Mouse (Mus musculus) forebrain, embryonic 11.5 days (tissue): ENCODE measurements at regions not wholly inside any gene's neighbourhood (a gene's known extent, or its start where the extent isn't known, plus 50 kb on each side); places are given as distances from the start of the nearest gene placed in this dataset.

ENCODE experiments used
- ATAC-seq: fragments of 200-750 bp; cut with Nextera tagmentation; replicated peaks from 2 replicates; pipeline ENCODE4 v1.8.0; 2017; ENCODE audit warnings: moderate TSS enrichment; ENCODE audit not compliant: low FRiP score
- DNase-seq: peaks from one replicate; pipeline ENCODE4 v3.0.0-alpha.2; 2017; ENCODE audit warnings: low spot score
- H3K27ac ChIP-seq: fragments of 300-500 bp; sonication (generic); 2 replicates; pipeline ENCODE4 v1.5.1; 2014; ENCODE audit warnings: low read depth, low read length
- H3K27me3 ChIP-seq: fragments of 300-500 bp; sonication (generic); 2 replicates; pipeline ENCODE4 v1.6.1; 2014; ENCODE audit warnings: mild to moderate bottlenecking, low read length, mixed read lengths; ENCODE audit not compliant: control insufficient read depth, insufficient read depth
- H3K36me3 ChIP-seq: fragments of 300-500 bp; sonication (generic); 2 replicates; pipeline ENCODE4 v1.6.1; 2014; ENCODE audit warnings: mild to moderate bottlenecking, low read length, moderate library complexity, mixed read lengths; ENCODE audit not compliant: control insufficient read depth, insufficient read depth
- H3K4me1 ChIP-seq: fragments of 300-500 bp; sonication (generic); replicated peaks from 2 replicates; pipeline ENCODE4 v1.6.1; 2014; ENCODE audit warnings: low read length, mixed read lengths; ENCODE audit not compliant: control insufficient read depth, insufficient read depth
- H3K4me2 ChIP-seq: fragments of 300-500 bp; sonication (generic); 2 replicates; pipeline ENCODE4 v1.6.1; 2014; ENCODE audit warnings: low read depth, mild to moderate bottlenecking, low read length, moderate library complexity, mixed read lengths; ENCODE audit not compliant: severe bottlenecking
- H3K4me3 ChIP-seq: fragments of 300-500 bp; sonication (generic); 2 replicates; pipeline ENCODE4 v1.5.1; 2014; ENCODE audit warnings: low read depth, low read length
- H3K9ac ChIP-seq: fragments of 300-500 bp; sonication (generic); 2 replicates; pipeline ENCODE4 v1.6.1; 2014; ENCODE audit warnings: low read length
- H3K9me3 ChIP-seq: fragments of 300-500 bp; sonication (generic); 2 replicates; pipeline ENCODE4 v1.6.1; 2016; ENCODE audit warnings: low read length, mixed read lengths; ENCODE audit not compliant: control insufficient read depth
- WGBS: fragments of 180-500 bp; shearing (Covaris S2); extraction: QIAGEN DNeasy Blood & Tissue Kit; methylation state at CpG from one replicate; pipeline ENCODE4 v1.1.7; 2014; 5-methylcytosine and 5-hydroxymethylcytosine counted together

DNA sequence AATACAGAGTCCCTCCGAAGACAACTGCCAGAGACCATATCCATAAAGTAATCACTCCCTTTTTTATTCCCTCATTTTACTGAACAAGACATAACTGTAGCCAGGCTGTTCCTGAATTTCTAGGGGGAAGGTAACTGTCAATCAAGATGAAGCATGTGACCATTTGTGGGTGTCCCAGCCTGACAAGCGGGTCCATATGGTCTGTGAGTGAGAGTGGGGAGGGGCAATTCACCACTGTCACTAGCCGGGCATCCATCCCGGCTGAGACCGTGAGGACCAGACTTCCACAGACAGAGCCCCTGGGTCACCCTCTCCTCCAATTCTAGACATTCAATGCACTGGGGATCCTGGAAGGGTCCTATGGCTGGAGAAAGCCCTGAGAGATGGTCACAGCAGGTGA, 54.6 kb downstream of the Gm11733 start:
- H3K4me1 ChIP-seq = peaks cover 20% of the 10 kb centered on the region
- no peaks in the 10 kb centered on the region for H3K9me3 ChIP-seq
- no peak overlapping the region for H3K4me2 ChIP-seq
- H3K4me3 ChIP-seq = no peak overlapping the region
- WGBS = 85% methylated on average over 5 of the region's 5 CpGs
- no peaks in the 10 kb centered on the region for H3K36me3 ChIP-seq
- no peak overlapping the region for H3K27ac ChIP-seq
- ATAC-seq (no peak), DNase-seq (no peak)
- no peaks in the 10 kb centered on the region for H3K27me3 ChIP-seq
- no peak overlapping the region for H3K9ac ChIP-seq

DNA sequence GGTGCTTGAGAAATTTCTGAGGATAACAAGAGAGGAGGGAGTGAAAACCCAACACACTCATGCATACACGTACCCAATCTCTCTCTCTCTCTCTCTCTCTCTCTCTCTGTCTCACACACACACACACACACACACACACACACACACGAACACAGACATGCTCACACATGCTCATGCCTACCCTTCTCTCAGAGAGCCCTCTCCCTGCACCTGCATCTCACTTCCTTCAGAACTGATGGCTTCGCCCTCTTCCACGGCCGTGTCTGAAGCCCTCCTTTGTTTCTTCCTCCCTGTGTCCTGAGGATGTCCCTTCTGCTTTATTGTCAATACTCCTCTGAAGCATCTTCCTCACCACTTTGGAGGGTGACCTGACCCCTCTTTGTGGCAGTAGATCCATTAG, 56.4 kb downstream of the Gm11733 start:
- Histone ChIP-seq H3K9ac (peak overlapping the region; percentile 2; the same call in 1 of the 2 replicates), H3K4me1 (peaks cover 19% of the 10 kb centered on the region), H3K27ac (peak overlapping the region; percentile 75; the same call in 1 of the 2 replicates), H3K4me3 (no peak overlapping the region), H3K4me2 (no peak overlapping the region; the same call in 1 of the 2 replicates), H3K9me3 (no peaks in the 10 kb centered on the region), H3K27me3 (no peaks in the 10 kb centered on the region), H3K36me3 (no peaks in the 10 kb centered on the region)
- ATAC-seq = 0 out of 2 replicates have a peak, but pooled peaks have one; percentile 4
- WGBS = 32% methylated on average over 5 of the region's 5 CpGs
- no peak for DNase-seq

DNA sequence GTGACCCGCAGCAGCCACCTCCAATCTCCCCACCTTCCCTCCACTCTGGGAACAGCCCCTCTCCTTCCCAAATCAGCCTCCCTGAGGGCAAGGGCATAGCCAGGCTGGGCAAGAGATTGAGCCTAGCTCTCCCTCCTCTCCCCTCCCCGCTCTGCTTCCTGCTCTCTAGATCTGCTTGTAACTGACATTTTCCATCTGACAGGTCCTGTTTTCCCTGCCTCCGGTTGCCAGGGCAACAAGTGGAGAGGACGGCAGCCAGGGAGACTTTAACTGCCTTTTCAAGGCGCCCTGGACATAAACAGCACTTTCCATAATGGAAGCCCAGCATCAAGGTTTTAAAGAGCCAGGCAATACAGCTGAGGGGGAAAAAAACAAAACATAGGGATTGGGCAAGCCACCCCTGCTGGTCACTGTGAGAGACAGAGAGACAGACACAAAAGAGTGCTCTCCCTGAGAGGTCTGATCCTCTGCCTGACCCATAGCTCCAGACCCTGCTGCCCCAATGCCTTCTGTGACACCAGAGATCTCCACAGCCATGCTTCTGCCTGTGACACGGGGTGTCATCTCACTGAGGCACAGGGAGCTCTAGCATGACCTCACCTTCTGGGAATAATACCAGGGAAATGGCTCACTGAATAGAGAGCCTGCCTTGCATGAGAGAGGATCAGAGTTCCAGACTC, 57.2 kb downstream of the Gm11733 start:
- peak overlapping the region; percentile 15; the same call in 1 of the 2 replicates for H3K4me2 ChIP-seq
- no peak overlapping the region for H3K4me3 ChIP-seq
- H3K4me1 ChIP-seq = peaks cover 19% of the 10 kb centered on the region
- no peaks in the 10 kb centered on the region for H3K36me3 ChIP-seq
- ATAC-seq = peak; percentile 85
- H3K9ac ChIP-seq = peak overlapping the region; percentile 2; the same call in 1 of the 2 replicates
- no peaks in the 10 kb centered on the region for H3K27me3 ChIP-seq
- WGBS = 8% methylated on average over 6 of the region's 6 CpGs
- DNase-seq = peak; percentile 71
- no peaks in the 10 kb centered on the region for H3K9me3 ChIP-seq
- H3K27ac ChIP-seq = peak overlapping the region; percentile 75

DNA sequence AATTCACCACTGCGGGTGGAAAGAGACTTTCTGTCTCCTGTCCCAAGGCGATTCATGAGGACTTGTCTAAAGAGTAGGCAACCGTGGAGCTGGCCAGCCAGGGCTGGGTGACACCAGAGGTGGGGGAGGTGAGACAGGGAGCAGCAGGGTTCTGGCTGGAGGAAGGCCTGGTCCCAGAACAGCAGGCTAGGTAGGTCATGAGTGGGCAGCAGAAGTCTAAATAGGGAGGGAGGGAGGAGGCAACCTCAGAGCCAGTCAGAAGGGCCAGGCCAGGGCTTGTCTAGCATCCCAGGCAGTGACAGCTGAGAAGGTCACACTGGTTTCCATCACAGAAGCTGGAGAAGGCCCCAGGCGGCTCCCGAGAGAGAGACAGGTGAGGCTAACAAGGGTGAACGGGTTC, 59.0 kb downstream of the Gm11733 start:
- Histone ChIP-seq H3K9me3 (no peaks in the 10 kb centered on the region), H3K36me3 (no peaks in the 10 kb centered on the region), H3K4me1 (peaks cover 19% of the 10 kb centered on the region), H3K27me3 (no peaks in the 10 kb centered on the region), H3K27ac (no peak overlapping the region), H3K9ac (no peak overlapping the region), H3K4me2 (no peak overlapping the region), H3K4me3 (no peak overlapping the region)
- DNase-seq (no peak), ATAC-seq (no peak)
- 31% methylated on average over 6 of the region's 6 CpGs for WGBS

DNA sequence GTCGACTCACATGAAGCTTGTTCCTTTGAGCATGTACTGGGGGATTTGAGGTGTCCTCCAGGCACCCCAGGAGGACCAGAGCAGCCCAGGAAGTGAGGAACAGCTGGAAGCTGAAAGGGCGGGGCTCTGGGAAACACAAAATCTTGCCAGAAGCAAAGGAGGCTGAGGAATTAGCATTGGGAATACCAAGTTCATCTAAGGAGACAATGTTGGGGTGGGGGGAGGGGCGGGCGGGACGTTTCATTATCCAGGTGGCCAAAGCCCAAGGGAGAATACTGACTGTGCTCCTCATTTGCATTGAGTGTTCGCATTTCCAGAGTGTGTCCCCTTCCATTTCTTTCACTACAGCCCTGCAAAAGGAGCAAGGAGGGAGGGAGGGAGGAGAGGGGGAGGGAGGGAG, 60.3 kb downstream of the Gm11733 start:
- Histone ChIP-seq H3K4me1 (peaks cover 19% of the 10 kb centered on the region), H3K27ac (no peak overlapping the region), H3K9me3 (no peaks in the 10 kb centered on the region), H3K27me3 (no peaks in the 10 kb centered on the region), H3K9ac (no peak overlapping the region), H3K4me2 (no peak overlapping the region), H3K36me3 (no peaks in the 10 kb centered on the region), H3K4me3 (no peak overlapping the region)
- WGBS = 48% methylated on average over 5 of the region's 6 CpGs
- ATAC-seq (no peak), DNase-seq (no peak)

DNA sequence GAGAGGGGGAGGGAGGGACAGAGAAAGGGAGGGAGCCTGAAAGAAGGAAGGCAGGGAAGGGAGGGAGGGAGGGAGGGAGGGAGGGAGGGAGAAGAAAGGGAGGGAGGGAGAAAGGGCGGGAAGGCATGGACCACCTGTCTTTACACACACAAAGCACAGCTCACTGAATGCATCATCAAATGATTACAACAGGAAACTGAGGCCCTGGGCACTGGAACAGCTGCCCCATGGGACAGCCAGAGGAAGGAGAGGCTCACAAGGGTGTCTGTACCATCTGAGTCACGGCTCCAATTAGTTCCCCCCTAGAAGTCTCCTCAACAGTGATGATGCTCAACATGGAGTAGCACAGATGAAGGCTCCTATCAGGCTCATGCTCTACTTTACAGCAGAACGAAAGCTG, 60.8 kb downstream of the Gm11733 start:
- ATAC-seq (no peak), DNase-seq (no peak)
- Histone ChIP-seq H3K36me3 (no peaks in the 10 kb centered on the region), H3K4me2 (no peak overlapping the region), H3K9ac (no peak overlapping the region), H3K4me3 (no peak overlapping the region), H3K27me3 (no peaks in the 10 kb centered on the region), H3K4me1 (peaks cover 19% of the 10 kb centered on the region), H3K9me3 (no peaks in the 10 kb centered on the region), H3K27ac (no peak overlapping the region)
- 71% methylated on average over 3 of the region's 3 CpGs for WGBS

DNA sequence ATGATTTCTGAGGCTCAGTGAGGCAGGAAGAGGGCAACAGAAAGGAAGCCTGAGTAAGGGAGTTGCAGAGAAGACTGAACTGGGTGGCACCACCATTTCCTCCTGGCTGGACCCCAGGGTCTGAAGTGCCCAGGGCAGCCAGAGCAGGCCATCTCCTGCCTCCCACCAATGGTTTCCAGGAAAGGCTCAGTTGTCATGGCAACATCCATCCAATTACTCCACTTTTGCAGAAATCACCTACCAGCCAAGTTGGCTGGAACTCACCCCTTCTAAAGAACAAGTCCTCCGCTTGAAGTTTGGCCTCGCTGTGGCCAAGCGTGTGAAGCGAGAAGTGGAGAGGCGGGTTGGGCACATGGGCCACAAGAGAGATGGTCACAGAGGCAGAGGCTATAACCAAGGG, 67.8 kb downstream of the Gm11733 start:
- Histone ChIP-seq H3K4me2 (no peak overlapping the region), H3K9me3 (no peaks in the 10 kb centered on the region), H3K36me3 (no peaks in the 10 kb centered on the region), H3K27ac (no peak overlapping the region), H3K4me3 (no peak overlapping the region), H3K9ac (no peak overlapping the region), H3K4me1 (no peaks in the 10 kb centered on the region), H3K27me3 (no peaks in the 10 kb centered on the region)
- ATAC-seq = no peak
- 91% methylated on average over 5 of the region's 5 CpGs for WGBS
- DNase-seq = no peak

DNA sequence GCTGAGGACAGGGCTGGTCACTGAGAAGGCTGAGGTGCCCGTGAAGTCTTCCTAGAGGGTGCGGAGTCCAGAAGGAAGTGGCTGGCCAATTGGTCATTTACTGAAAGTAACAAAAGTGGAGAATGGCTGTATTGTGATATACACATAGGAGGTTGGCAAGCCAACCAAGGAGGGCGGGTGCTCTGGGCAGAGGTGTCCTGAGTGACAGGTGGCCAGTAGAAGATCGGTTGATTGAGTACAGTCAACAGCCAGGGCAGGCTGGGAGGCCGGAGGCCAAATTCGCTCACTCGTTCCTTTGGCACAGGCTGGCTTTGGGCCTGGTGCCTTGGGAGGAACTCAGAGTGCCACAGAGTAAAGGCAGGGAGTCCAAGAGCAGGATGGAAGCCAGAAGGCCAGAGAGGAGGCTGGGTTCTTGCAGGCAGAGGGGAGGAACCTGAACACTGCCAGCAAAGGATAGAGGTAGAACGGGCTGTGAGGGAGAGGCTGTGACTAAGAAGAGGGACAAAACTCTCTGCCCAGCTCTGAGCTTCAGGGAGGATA, 68.3 kb downstream of the Gm11733 start:
- no peaks in the 10 kb centered on the region for H3K4me1 ChIP-seq
- H3K36me3 ChIP-seq = no peaks in the 10 kb centered on the region
- DNase-seq (no peak), ATAC-seq (no peak)
- H3K4me3 ChIP-seq = no peak overlapping the region
- WGBS = 96% methylated on average over 8 of the region's 8 CpGs
- no peaks in the 10 kb centered on the region for H3K27me3 ChIP-seq
- H3K4me2 ChIP-seq = no peak overlapping the region
- H3K9me3 ChIP-seq = no peaks in the 10 kb centered on the region
- H3K27ac ChIP-seq = no peak overlapping the region
- no peak overlapping the region for H3K9ac ChIP-seq

DNA sequence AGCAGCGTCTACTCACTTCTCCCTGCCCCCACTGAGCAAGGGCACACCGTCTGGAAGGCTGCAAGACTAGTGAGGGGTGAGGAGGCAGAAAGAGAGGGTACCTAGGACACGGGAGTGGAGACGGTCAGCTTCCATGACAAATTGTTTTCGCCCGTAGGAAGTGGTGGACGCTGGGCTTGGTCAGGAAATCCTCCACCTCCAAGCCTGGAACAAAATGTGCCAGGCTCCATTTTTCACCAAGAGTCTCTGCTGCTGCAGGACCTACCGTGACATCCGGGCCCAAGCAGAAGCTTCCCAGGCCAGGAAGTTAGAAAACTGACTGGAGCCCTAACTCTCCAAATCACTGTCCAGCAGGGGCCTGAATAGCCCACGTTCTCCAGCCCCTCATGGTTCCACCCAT, 69.9 kb downstream of the Gm11733 start:
- H3K36me3 ChIP-seq = no peaks in the 10 kb centered on the region
- H3K9me3 ChIP-seq = no peaks in the 10 kb centered on the region
- H3K4me3 ChIP-seq = no peak overlapping the region
- DNase-seq (no peak), ATAC-seq (no peak)
- no peaks in the 10 kb centered on the region for H3K4me1 ChIP-seq
- no peaks in the 10 kb centered on the region for H3K27me3 ChIP-seq
- no peak overlapping the region for H3K9ac ChIP-seq
- 65% methylated on average over 10 of the region's 10 CpGs for WGBS
- H3K27ac ChIP-seq = no peak overlapping the region
- H3K4me2 ChIP-seq = no peak overlapping the region
